Mouse (Mus musculus): ENCODE measurements at regions not wholly inside any gene's neighbourhood (a gene's known extent, or its start where the extent isn't known, plus 50 kb on each side); places are given as distances from the start of the nearest gene placed in this dataset.

- in situ Hi-C loops (cut with MboI, MseI), result no loop called here
Observed at GRCm38 (mm10) chr1:90337876-90338316, 134.1 kb downstream of the Ackr3 start.

- in situ Hi-C loops (cut with MboI, MseI), result no loop called here
Observed at GRCm38 (mm10) chr1:90342346-90342745, 138.6 kb downstream of the Ackr3 start.

- in situ Hi-C loops (cut with MboI, MseI), result no loop called here
Observed at GRCm38 (mm10) chr1:90343492-90343891, 139.7 kb downstream of the Ackr3 start.

- in situ Hi-C loops (cut with MboI, MseI), result no loop called here
Observed at GRCm38 (mm10) chr1:90347032-90347431, 143.3 kb downstream of the Ackr3 start.

- in situ Hi-C loops (cut with MboI, MseI), result no loop called here
Observed at GRCm38 (mm10) chr1:90349611-90350010, 145.8 kb downstream of the Ackr3 start.

- in situ Hi-C loops (cut with MboI, MseI), result no loop called here
Observed at GRCm38 (mm10) chr1:90353325-90353724, 149.5 kb downstream of the Ackr3 start.

- in situ Hi-C loops (cut with MboI, MseI), result no loop called here
Observed at GRCm38 (mm10) chr1:90356567-90356966, 152.8 kb downstream of the Ackr3 start.

- in situ Hi-C loops (cut with MboI, MseI), result no loop called here
Observed at GRCm38 (mm10) chr1:90357391-90357790, 153.6 kb downstream of the Ackr3 start.

GRCm38 (mm10) chr1:90358971-90359370, 155.2 kb downstream of the Ackr3 start:
- in situ Hi-C loops (cut with MboI, MseI), result no loop called here

- in situ Hi-C loops (cut with MboI, MseI), result no loop called here
Observed at GRCm38 (mm10) chr1:90360065-90360464, 156.3 kb downstream of the Ackr3 start.

- in situ Hi-C loops (cut with MboI, MseI), result no loop called here
Observed at GRCm38 (mm10) chr1:90364444-90364843, 160.7 kb downstream of the Ackr3 start.

- in situ Hi-C loops (cut with MboI, MseI), result no loop called here
Observed at GRCm38 (mm10) chr1:90368581-90368980, 164.8 kb downstream of the Ackr3 start.

- in situ Hi-C loops (cut with MboI, MseI), result no loop called here
Observed at GRCm38 (mm10) chr1:90369287-90369686, 165.5 kb downstream of the Ackr3 start.

GRCm38 (mm10) chr1:90370766-90371165, 167.0 kb downstream of the Ackr3 start:
- in situ Hi-C loops (cut with MboI, MseI), result no loop called here

- in situ Hi-C loops (cut with MboI, MseI), result no loop called here
Observed at GRCm38 (mm10) chr1:90373001-90373400, 169.2 kb downstream of the Ackr3 start.

- in situ Hi-C loops (cut with MboI, MseI), result no loop called here
Observed at GRCm38 (mm10) chr1:90374517-90374916, 170.7 kb downstream of the Ackr3 start.

- in situ Hi-C loops (cut with MboI, MseI), result no loop called here
Observed at GRCm38 (mm10) chr1:90380034-90380705, 176.4 kb downstream of the Ackr3 start.

- in situ Hi-C loops (cut with MboI, MseI), result no loop called here
Observed at GRCm38 (mm10) chr1:90382941-90383470, 179.2 kb downstream of the Ackr3 start.

GRCm38 (mm10) chr1:90385024-90385423, 181.2 kb downstream of the Ackr3 start:
- in situ Hi-C loops (cut with MboI, MseI), result no loop called here

- in situ Hi-C loops (cut with MboI, MseI), result no loop called here
Observed at GRCm38 (mm10) chr1:90386792-90387191, 183.0 kb downstream of the Ackr3 start.

GRCm38 (mm10) chr1:90390422-90390821, 186.6 kb downstream of the Ackr3 start:
- in situ Hi-C loops (cut with MboI, MseI), result no loop called here

GRCm38 (mm10) chr1:90393861-90394260, 190.1 kb downstream of the Ackr3 start:
- in situ Hi-C loops (cut with MboI, MseI), result no loop called here

- in situ Hi-C loops (cut with MboI, MseI), result no loop called here
Observed at GRCm38 (mm10) chr1:90395331-90396016, 191.7 kb downstream of the Ackr3 start.
